Mouse (Mus musculus) liver, postnatal 0 days (tissue): Measurements from ENCODE around the gene Acoxl. TPM values are rescaled to one million over a fixed set of nuclear protein-coding genes. Genes with fewer than 3 reads are reported as not detected.

ENCODE experiments used
- ATAC-seq: fragments of 200-750 bp; cut with Nextera tagmentation; 2 replicates; pipeline ENCODE4 v1.8.0; 2017; ENCODE audit warnings: mild to moderate bottlenecking, moderate library complexity
- DNase-seq: peaks from one replicate; pipeline ENCODE4 v3.0.0-alpha.2; 2016
- H3K27ac ChIP-seq: fragments of 300-500 bp; sonication (generic); 2 replicates; pipeline ENCODE4 v1.5.1; 2014; ENCODE audit warnings: antibody characterized with exemption, moderate library complexity, mild to moderate bottlenecking, low read depth
- H3K27me3 ChIP-seq: fragments of 300-500 bp; sonication (generic); 2 replicates; pipeline ENCODE4 v1.6.1; 2014; ENCODE audit warnings: low read length, control low read depth, mixed read lengths; ENCODE audit not compliant: insufficient read depth
- H3K36me3 ChIP-seq: fragments of 300-500 bp; sonication (generic); replicated peaks from 2 replicates; pipeline ENCODE4 v1.6.1; 2014; ENCODE audit warnings: mild to moderate bottlenecking, control low read depth, low read length, moderate library complexity, mixed read lengths; ENCODE audit not compliant: insufficient read depth
- H3K4me1 ChIP-seq: fragments of 300-500 bp; sonication (generic); 2 replicates; pipeline ENCODE4 v1.6.1; 2014; ENCODE audit warnings: antibody characterized with exemption, mild to moderate bottlenecking, control low read depth; ENCODE audit not compliant: insufficient read depth
- H3K4me2 ChIP-seq: fragments of 300-500 bp; sonication (generic); 2 replicates; pipeline ENCODE4 v1.6.1; 2014; ENCODE audit warnings: low read depth, mild to moderate bottlenecking, low read length, moderate library complexity, mixed read lengths
- H3K4me3 ChIP-seq: fragments of 300-500 bp; sonication (generic); 2 replicates; pipeline ENCODE4 v1.5.1; 2014; ENCODE audit warnings: low read depth, low read length
- H3K9ac ChIP-seq: fragments of 300-500 bp; sonication (generic); replicated peaks from 2 replicates; pipeline ENCODE4 v1.6.1; 2014; ENCODE audit warnings: mild to moderate bottlenecking, moderate library complexity
- H3K9me3 ChIP-seq: fragments of 300-500 bp; sonication (generic); 2 replicates; pipeline ENCODE4 v1.6.1; 2016; ENCODE audit warnings: mild to moderate bottlenecking, control low read depth, low read length, mixed read lengths
- CTCF ChIP-seq: sonication (generic); IDR thresholded peaks from 2 replicates; pipeline ENCODE4 v1.5.1; 2016; ENCODE audit warnings: antibody characterized with exemption, low read depth
- EP300 ChIP-seq: IDR thresholded peaks from 2 replicates; pipeline ENCODE4 v1.6.1; 2016; ENCODE audit warnings: antibody characterized with exemption, low read depth, mild to moderate bottlenecking
- WGBS: fragments of 180-500 bp; shearing (Covaris S2); extraction: QIAGEN DNeasy Blood & Tissue Kit; methylation state at CpG from one replicate; pipeline ENCODE4 v1.1.7; 2014; ENCODE audit not compliant: insufficient replicate concordance; 5-methylcytosine and 5-hydroxymethylcytosine counted together
- polyA plus RNA-seq: library from polyadenylated mRNA; unstranded; fragments of >200 nt; fragmentation: Nextera tagmentation; extraction: Ambion mirVana; gene quantifications from 2 replicates; pipeline ENCODE4 v1.2.1, GENCODE M21; 2015

The Acoxl gene
- polyA plus RNA-seq, 1 experiment from 2014 or later, result 0.05 TPM

GRCm38 (mm10) chr2:128133865-128134264 lies 295.2 kb downstream of the Acoxl start:
- H3K36me3 ChIP-seq, result peaks cover 30% of the 10 kb centered on the region
- no peak for TF ChIP-seq EP300
- no peak for TF ChIP-seq CTCF
- ATAC-seq, result no peak

DNA sequence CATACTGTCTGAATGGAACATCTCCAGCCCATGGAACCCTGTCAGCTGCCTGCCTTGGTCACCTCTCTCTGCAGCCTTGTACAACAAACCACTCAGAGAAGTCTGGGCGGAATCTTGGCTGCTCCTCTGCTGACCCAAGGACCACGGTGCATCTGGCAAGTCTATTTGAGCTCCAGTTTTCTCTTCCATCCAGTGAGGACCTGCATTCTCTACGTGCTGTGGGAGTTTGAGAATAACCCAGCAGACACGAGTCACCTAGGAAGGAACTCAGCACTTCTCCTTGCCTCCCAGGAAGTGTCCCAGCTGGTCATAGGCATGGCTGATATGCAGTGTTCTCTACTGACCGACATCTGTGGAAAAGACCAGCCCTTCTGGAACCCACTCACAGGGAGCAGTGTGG lies 295.8 kb downstream of the Acoxl start:
- H3K27ac ChIP-seq, result no peak overlapping the region
- no peak for TF ChIP-seq CTCF
- TF ChIP-seq EP300, result no peak
- H3K4me1 ChIP-seq, result peaks cover 31% of the 10 kb centered on the region
- no peaks in the 10 kb centered on the region for H3K27me3 ChIP-seq
- H3K9ac ChIP-seq, result no peak overlapping the region
- 67% methylated on average over 5 of the region's 5 CpGs for WGBS
- H3K4me2 ChIP-seq, result no peak overlapping the region
- ATAC-seq (no peak), DNase-seq (no peak)
- no peak overlapping the region for H3K4me3 ChIP-seq
- H3K9me3 ChIP-seq, result no peaks in the 10 kb centered on the region
- H3K36me3 ChIP-seq, result peaks cover 29% of the 10 kb centered on the region

More at GRCm38 (mm10) chr2:128133865-128134264, 295.2 kb downstream of the Acoxl start:
- Histone ChIP-seq H3K27me3 (no peaks in the 10 kb centered on the region), H3K4me2 (no peak overlapping the region), H3K4me1 (peaks cover 31% of the 10 kb centered on the region), H3K9me3 (no peaks in the 10 kb centered on the region), H3K4me3 (no peak overlapping the region), H3K27ac (no peak overlapping the region), H3K9ac (no peak overlapping the region)
- DNase-seq, result no peak

- no peak overlapping the region for H3K4me2 ChIP-seq
- TF ChIP-seq EP300 (no peak), CTCF (peak; percentile 22; the same call in 1 of the 2 replicates)
- 0 out of 2 replicates have a peak overlapping the region, but pooled peaks have one; percentile 3 for H3K27ac ChIP-seq
- ATAC-seq, result no peak
- 77% methylated on average over 8 of the region's 8 CpGs for WGBS
- H3K9me3 ChIP-seq, result no peaks in the 10 kb centered on the region
- H3K36me3 ChIP-seq, result peaks cover 30% of the 10 kb centered on the region
- no peak for DNase-seq
- H3K27me3 ChIP-seq, result no peaks in the 10 kb centered on the region
- H3K4me1 ChIP-seq, result peaks cover 31% of the 10 kb centered on the region
- H3K4me3 ChIP-seq, result no peak overlapping the region
- H3K9ac ChIP-seq, result no peak overlapping the region
Observed at GRCm38 (mm10) chr2:128134948-128135347, 296.3 kb downstream of the Acoxl start.

DNA sequence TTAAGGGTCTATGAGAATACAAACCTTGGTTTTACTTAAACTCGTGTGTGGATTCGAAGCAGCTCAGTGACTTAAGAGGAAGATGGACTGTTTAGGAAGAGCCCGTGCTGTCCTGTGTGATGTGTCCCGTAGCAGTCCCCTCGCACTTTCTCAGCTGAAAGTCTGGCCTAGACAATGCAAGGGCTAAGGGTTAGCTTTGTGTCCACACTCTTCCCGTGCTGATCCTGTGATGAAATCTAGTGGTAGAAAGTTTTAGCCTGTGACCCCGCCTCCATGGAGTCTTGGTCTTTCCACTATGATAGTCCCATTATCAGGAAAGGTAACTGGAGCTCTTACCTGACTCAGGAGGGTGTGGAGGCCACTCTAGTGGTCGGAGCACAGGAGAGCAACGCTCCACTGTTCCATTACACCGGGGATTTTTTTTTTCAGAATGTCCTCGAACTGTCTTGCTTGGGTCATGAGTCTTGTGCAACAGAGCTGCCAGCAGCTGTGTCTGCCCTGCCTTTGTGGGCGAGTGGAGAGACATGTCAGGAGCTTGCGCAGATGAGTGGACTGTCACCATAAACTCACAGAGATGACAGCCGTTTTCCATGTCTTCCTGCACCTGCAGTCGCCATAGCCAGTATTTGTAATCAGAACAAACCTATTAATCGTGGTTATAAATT lies 298.2 kb downstream of the Acoxl start:
- Histone ChIP-seq H3K4me1 (peaks cover 36% of the 10 kb centered on the region), H3K4me3 (no peak overlapping the region), H3K36me3 (peaks cover 18% of the 10 kb centered on the region), H3K9me3 (no peaks in the 10 kb centered on the region), H3K27ac (peak overlapping the region; percentile 70), H3K9ac (no peak overlapping the region), H3K4me2 (peak overlapping the region; percentile 40), H3K27me3 (no peaks in the 10 kb centered on the region)
- WGBS, result 56% methylated on average over 16 of the region's 16 CpGs
- DNase-seq (peak; percentile 48), ATAC-seq (peak; percentile 84)
- no peak for TF ChIP-seq CTCF
- no peak for TF ChIP-seq EP300

GRCm38 (mm10) chr2:128137480-128138276 lies 299.0 kb downstream of the Acoxl start:
- DNase-seq (no peak), ATAC-seq (peak; percentile 50; the same call in 1 of the 2 replicates)
- Histone ChIP-seq H3K36me3 (peaks cover 17% of the 10 kb centered on the region), H3K4me1 (peaks cover 36% of the 10 kb centered on the region), H3K4me2 (no peak overlapping the region), H3K9me3 (no peaks in the 10 kb centered on the region), H3K27ac (peak overlapping the region; percentile 70), H3K27me3 (no peaks in the 10 kb centered on the region), H3K4me3 (no peak overlapping the region), H3K9ac (no peak overlapping the region; the same call in 1 of the 2 replicates)
- WGBS, result 84% methylated on average over 22 of the region's 22 CpGs
- TF ChIP-seq CTCF (no peak), EP300 (no peak)

GRCm38 (mm10) chr2:128138924-128139323 lies 300.2 kb downstream of the Acoxl start:
- TF ChIP-seq EP300 (no peak), CTCF (no peak)
- H3K9me3 ChIP-seq, result no peaks in the 10 kb centered on the region
- DNase-seq (no peak), ATAC-seq (no peak)
- no peak overlapping the region for H3K4me2 ChIP-seq
- no peaks in the 10 kb centered on the region for H3K27me3 ChIP-seq
- H3K9ac ChIP-seq, result no peak overlapping the region
- peaks cover 22% of the 10 kb centered on the region for H3K36me3 ChIP-seq
- H3K4me1 ChIP-seq, result peaks cover 41% of the 10 kb centered on the region
- 90% methylated on average over 8 of the region's 8 CpGs for WGBS
- H3K4me3 ChIP-seq, result no peak overlapping the region
- no peak overlapping the region for H3K27ac ChIP-seq
